Mouse (Mus musculus) midbrain, embryonic 10.5 days (tissue): ENCODE data around the gene Bcl2l15. TPM values are rescaled to one million over a fixed set of nuclear protein-coding genes. Genes with fewer than 3 reads are reported as not detected.

Source experiments
- polyA plus RNA-seq: library from polyadenylated mRNA; unstranded; fragments of >200 nt; fragmentation: Nextera tagmentation; extraction: Ambion mirVana; gene quantifications from 2 replicates; pipeline ENCODE4 v1.2.1, GENCODE M21; 2016

Bcl2l15 gene
- polyA plus RNA-seq, 1 experiment from 2014 or later: not detected

Other genes with a start within 250 kb of the Bcl2l15 start
- gene Atg4a-ps, start 186.5 kb upstream of the Bcl2l15 start, polyA plus RNA-seq: 0.10 and 0.11 TPM in 2 replicates
- 9.9 TPM in 2 replicates for gene Olfml3, start 94.6 kb upstream of the Bcl2l15 start, polyA plus RNA-seq
- not detected in 2 replicates for gene Gm10964, start 93.2 kb upstream of the Bcl2l15 start, polyA plus RNA-seq
- gene Hipk1, start 41.0 kb upstream of the Bcl2l15 start, polyA plus RNA-seq: 9.9 and 10.8 TPM in 2 replicates
- gene Dclre1b, start 23.2 kb upstream of the Bcl2l15 start, polyA plus RNA-seq: 34.8 and 40.8 TPM in 2 replicates
- gene Ap4b1, start 23.1 kb upstream of the Bcl2l15 start, polyA plus RNA-seq: 21.1 and 23.3 TPM in 2 replicates
- 0.22 TPM in 2 replicates for gene Gm43064, start 23.0 kb upstream of the Bcl2l15 start, polyA plus RNA-seq
- gene Ptpn22, start 27.2 kb downstream of the Bcl2l15 start, polyA plus RNA-seq: 0.12 and 0.22 TPM in 2 replicates
- gene Rsbn1, start 81.5 kb downstream of the Bcl2l15 start, polyA plus RNA-seq: 14.5 and 15.9 TPM in 2 replicates
- 36.1 and 41.4 TPM in 2 replicates for gene Phtf1, start 135.5 kb downstream of the Bcl2l15 start, polyA plus RNA-seq